Mouse (Mus musculus) brain, embryonic 14.5 days (tissue): ENCODE data around the gene Tpp2.

Source experiments
- CTCF ChIP-seq: fragments of 200-500 bp; IDR thresholded peaks from 2 replicates; pipeline ENCODE4 v1.5.1; 2012; ENCODE audit warnings: inconsistent platforms, mild to moderate bottlenecking, moderate library complexity, borderline replicate concordance; ENCODE audit not compliant: insufficient read depth, insufficient read length; ENCODE audit errors: extremely low read depth
- POLR2A ChIP-seq: fragments of 200-500 bp; IDR thresholded peaks from 2 replicates; pipeline ENCODE4 v1.6.1; 2012; ENCODE audit warnings: mild to moderate bottlenecking, inconsistent platforms, borderline replicate concordance; ENCODE audit not compliant: poor library complexity, insufficient read depth, insufficient read length, severe bottlenecking; ENCODE audit errors: extremely low read depth

- TF ChIP-seq CTCF (no peak), POLR2A (no peak)
These were observed 18.0 kb upstream of the Tpp2 start for GRCm38 (mm10) chr1:43915428-43915827.
